Mouse (Mus musculus) inflammation-experienced regulatory T-cells, adult 16 weeks (primary cell): ENCODE measurements around the gene Hand1. TPM values are rescaled to one million over a fixed set of nuclear protein-coding genes. Genes with fewer than 3 reads are reported as not detected.

ENCODE experiments used
- polyA plus RNA-seq: library from polyadenylated mRNA; unstranded; fragments of 100-300 nt; shearing (Covaris generic); gene quantifications from one replicate; pipeline ENCODE4 v1.2.1, GENCODE M21; 2017

The Hand1 gene
- polyA plus RNA-seq, result not detected

DNA sequence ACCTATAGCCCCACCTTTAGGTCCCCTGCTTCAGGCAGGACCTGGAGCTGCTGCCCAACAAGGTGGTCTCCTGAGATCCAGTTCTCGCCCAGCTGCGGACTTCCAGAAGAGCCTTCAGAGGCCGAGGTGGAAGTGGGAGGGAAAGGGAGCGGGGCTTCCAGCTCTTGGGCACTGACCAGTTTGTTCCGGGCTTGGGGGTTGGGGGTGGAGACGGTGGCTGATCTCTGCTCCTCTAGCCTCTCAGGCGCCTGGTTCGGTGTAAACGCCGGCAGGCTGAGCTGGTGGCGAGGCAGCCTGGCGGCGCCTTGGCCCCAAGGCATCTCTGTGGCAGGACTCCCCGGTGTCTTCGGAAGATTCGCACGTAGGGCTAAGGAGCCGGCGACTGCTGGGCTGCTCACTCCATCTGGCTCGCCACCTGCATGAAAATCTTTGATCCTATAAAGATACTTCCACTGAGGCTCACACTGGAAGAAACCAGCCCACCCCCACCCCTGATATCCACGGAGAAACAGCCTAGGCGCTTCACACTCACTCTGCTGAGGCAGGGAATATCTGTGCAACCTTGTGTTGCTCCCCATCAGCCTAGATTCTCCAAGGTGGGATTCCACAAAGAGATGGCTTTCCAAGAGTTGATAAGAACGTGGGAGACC is at the start of gene Hand1:
TSS of gene Hand1 (minus strand) at position 267 of the 650 bp plus-strand sequence.

GRCm38 (mm10) chr11:57800971-57801765 is 31.4 kb downstream of the Hand1 start, which contains the start of gene Sap30l:
Sap30l (plus strand) TSS chr11:57801637.

Other genes with a start within 250 kb of the Hand1 start
- 11.3 TPM for gene Galnt10, start 187.4 kb downstream of the Hand1 start, polyA plus RNA-seq
- 5.0 TPM for gene Sap30l, start 31.2 kb downstream of the Hand1 start, polyA plus RNA-seq
- gene Larp1, start 176.2 kb upstream of the Hand1 start, polyA plus RNA-seq, result 13.5 TPM